Mouse (Mus musculus) midbrain, embryonic 16.5 days (tissue): Measurements from ENCODE around the gene Znfx1. TPM values are rescaled to one million over a fixed set of nuclear protein-coding genes. Genes with fewer than 3 reads are reported as not detected.

ENCODE experiments used
- ATAC-seq: fragments of 200-750 bp; cut with Nextera tagmentation; 2 replicates; pipeline ENCODE4 v1.8.0; 2017; ENCODE audit warnings: moderate TSS enrichment
- H3K27ac ChIP-seq: fragments of 300-500 bp; sonication (generic); 2 replicates; pipeline ENCODE4 v1.5.1; 2014; ENCODE audit warnings: mild to moderate bottlenecking, low read length, mixed read lengths
- H3K27me3 ChIP-seq: fragments of 300-500 bp; sonication (generic); 2 replicates; pipeline ENCODE4 v1.6.1; 2014; ENCODE audit warnings: low read depth, low read length, mixed read lengths; ENCODE audit not compliant: control insufficient read depth, insufficient read depth
- H3K36me3 ChIP-seq: fragments of 300-500 bp; sonication (generic); 2 replicates; pipeline ENCODE4 v1.6.1; 2014; ENCODE audit warnings: mild to moderate bottlenecking, low read length, moderate library complexity, mixed read lengths; ENCODE audit not compliant: control insufficient read depth, insufficient read depth
- H3K4me1 ChIP-seq: fragments of 300-500 bp; sonication (generic); 2 replicates; pipeline ENCODE4 v1.6.1; 2014; ENCODE audit warnings: mild to moderate bottlenecking, low read length, mixed read lengths; ENCODE audit not compliant: control insufficient read depth, insufficient read depth
- H3K4me2 ChIP-seq: fragments of 300-500 bp; sonication (generic); 2 replicates; pipeline ENCODE4 v1.6.1; 2014; ENCODE audit warnings: mild to moderate bottlenecking, low read length, mixed read lengths
- H3K4me3 ChIP-seq: fragments of 300-500 bp; sonication (generic); 2 replicates; pipeline ENCODE4 v1.5.1; 2014; ENCODE audit warnings: low read depth, mild to moderate bottlenecking, low read length, moderate library complexity, mixed read lengths
- H3K9ac ChIP-seq: fragments of 300-500 bp; sonication (generic); 2 replicates; pipeline ENCODE4 v1.6.1; 2014; ENCODE audit warnings: low read depth, low read length, mixed read lengths
- H3K9me3 ChIP-seq: fragments of 300-500 bp; sonication (generic); replicated peaks from 2 replicates; pipeline ENCODE4 v1.6.1; 2014; ENCODE audit warnings: mild to moderate bottlenecking, low read length, mixed read lengths; ENCODE audit not compliant: control insufficient read depth, poor library complexity, severe bottlenecking
- WGBS: fragments of 180-500 bp; shearing (Covaris S2); extraction: QIAGEN DNeasy Blood & Tissue Kit; methylation state at CpG from one replicate; pipeline ENCODE4 v1.1.7; 2014; 5-methylcytosine and 5-hydroxymethylcytosine counted together
- polyA plus RNA-seq: library from polyadenylated mRNA; unstranded; fragments of >200 nt; fragmentation: Nextera tagmentation; extraction: Ambion mirVana; gene quantifications from 2 replicates; pipeline ENCODE4 v1.2.1, GENCODE M21; 2015

Gene Znfx1
- polyA plus RNA-seq, 1 experiment from 2014 or later: 6.2 TPM

DNA sequence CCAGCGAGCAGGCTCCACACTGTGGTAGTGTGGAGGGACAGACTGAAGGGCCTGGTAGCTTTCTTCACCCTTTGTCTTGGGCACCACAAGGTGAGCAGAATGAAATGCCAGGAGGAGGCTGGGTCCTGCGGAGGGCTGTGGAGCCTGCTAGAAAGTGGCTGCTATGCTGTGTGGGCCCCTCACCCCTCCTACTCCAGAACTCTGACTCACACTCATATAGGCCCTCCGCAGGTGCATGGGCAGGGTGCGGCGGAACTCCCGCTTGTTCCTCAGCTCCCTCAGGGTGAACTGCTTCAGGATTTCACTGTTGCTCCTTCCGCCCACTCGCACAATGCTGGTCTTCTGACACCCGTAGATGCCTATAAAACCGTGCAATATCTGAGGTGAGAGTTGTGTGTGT, 14.6 kb downstream of the Znfx1 start:
- H3K9ac ChIP-seq: no peak overlapping the region
- H3K27me3 ChIP-seq: no peaks in the 10 kb centered on the region
- H3K9me3 ChIP-seq: no peaks in the 10 kb centered on the region
- ATAC-seq: no peak
- no peak overlapping the region for H3K4me2 ChIP-seq
- H3K36me3 ChIP-seq: peaks cover 67% of the 10 kb centered on the region
- peaks cover 3% of the 10 kb centered on the region for H3K4me1 ChIP-seq
- 94% methylated on average over 10 of the region's 10 CpGs for WGBS
- no peak overlapping the region for H3K4me3 ChIP-seq
- no peak overlapping the region for H3K27ac ChIP-seq

DNA sequence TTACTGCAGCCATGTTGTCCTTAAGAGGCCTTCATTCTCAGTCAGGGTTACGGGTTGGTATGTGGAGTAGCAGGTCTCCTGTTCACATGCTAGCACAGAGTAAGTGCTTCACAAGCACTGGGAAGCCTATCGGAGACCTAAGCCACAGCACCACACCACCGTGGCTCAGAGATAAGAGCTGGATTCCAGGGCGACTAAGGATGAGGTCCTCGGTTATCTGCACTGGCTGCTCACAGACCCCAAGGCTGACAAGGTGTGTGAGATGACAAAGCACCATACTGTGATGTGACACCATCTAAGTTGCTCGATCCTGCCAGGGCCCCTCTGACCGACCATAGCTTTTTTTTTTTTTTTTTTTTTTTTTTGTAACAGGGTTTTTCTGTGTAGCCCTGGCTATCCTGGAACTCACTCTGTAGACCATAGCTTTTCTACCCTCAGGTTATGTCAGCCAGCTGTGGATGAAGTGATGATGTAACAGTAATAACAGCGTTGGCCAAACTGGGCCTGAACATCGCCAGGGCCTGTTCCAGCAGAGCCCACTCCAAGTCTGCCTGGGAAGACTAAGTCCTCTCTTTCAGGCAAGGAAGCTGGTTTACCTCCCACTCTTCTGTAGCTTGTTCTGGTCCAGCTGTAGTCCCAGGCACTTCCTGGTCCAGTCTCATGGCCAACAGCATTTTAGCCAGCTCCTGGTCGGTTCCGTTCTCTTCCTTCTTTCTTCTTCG, 19.3 kb downstream of the Znfx1 start:
- no peak overlapping the region for H3K4me3 ChIP-seq
- H3K27ac ChIP-seq: no peak overlapping the region
- WGBS: 93% methylated on average over 12 of the region's 12 CpGs
- ATAC-seq: no peak
- H3K9ac ChIP-seq: no peak overlapping the region
- H3K4me1 ChIP-seq: no peaks in the 10 kb centered on the region
- H3K9me3 ChIP-seq: no peaks in the 10 kb centered on the region
- H3K36me3 ChIP-seq: peaks cover 78% of the 10 kb centered on the region
- H3K4me2 ChIP-seq: no peak overlapping the region
- no peaks in the 10 kb centered on the region for H3K27me3 ChIP-seq

DNA sequence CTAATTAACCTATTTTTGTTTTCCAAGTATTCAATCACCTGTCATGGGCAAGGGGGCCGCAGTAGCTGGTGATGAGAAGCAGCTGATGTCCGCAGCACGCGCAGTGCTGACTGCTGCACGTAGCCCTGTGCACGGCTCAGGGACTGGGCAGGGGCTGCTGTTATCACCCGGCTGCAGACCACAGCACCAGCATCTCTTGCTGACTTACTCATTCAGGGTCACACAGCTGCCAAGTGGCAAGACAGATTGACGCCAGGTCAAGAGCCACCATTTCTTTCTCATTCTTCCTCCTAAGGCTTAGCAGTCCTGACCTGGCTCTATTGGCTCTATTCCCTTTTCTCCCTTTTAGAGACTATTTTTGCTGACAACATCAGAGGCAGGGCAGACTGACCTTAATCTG, 23.4 kb downstream of the Znfx1 start:
- Histone ChIP-seq H3K27me3 (no peaks in the 10 kb centered on the region), H3K4me1 (no peaks in the 10 kb centered on the region), H3K27ac (no peak overlapping the region), H3K9me3 (no peaks in the 10 kb centered on the region), H3K36me3 (peaks cover 85% of the 10 kb centered on the region), H3K4me3 (no peak overlapping the region), H3K4me2 (no peak overlapping the region), H3K9ac (no peak overlapping the region)
- WGBS: 93% methylated on average over 8 of the region's 8 CpGs
- ATAC-seq: no peak

DNA sequence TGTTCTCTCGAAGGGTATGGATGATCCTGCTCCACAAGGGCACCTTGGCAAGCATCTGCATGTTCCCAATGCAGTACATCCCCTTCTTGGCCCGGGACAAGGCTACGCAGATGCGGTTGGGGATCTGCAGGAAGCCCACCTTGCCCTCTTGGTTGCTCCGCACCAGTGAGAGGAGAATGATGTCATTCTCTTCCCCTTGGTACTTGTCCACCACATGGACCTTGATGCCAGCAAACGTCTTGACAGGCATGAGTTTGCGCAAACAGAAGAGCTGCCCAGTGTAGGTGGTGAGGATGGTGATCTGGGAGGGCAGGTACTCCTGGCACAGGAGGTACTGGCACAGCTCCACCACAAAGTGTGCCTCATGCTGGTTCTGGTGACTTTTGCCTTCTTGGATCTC, 24.1 kb downstream of the Znfx1 start:
- no peak overlapping the region for H3K9ac ChIP-seq
- no peak for ATAC-seq
- no peaks in the 10 kb centered on the region for H3K9me3 ChIP-seq
- WGBS: 92% methylated on average over 7 of the region's 7 CpGs
- H3K36me3 ChIP-seq: peaks cover 85% of the 10 kb centered on the region
- no peaks in the 10 kb centered on the region for H3K27me3 ChIP-seq
- H3K4me3 ChIP-seq: no peak overlapping the region
- no peak overlapping the region for H3K4me2 ChIP-seq
- no peak overlapping the region for H3K27ac ChIP-seq
- H3K4me1 ChIP-seq: no peaks in the 10 kb centered on the region

DNA sequence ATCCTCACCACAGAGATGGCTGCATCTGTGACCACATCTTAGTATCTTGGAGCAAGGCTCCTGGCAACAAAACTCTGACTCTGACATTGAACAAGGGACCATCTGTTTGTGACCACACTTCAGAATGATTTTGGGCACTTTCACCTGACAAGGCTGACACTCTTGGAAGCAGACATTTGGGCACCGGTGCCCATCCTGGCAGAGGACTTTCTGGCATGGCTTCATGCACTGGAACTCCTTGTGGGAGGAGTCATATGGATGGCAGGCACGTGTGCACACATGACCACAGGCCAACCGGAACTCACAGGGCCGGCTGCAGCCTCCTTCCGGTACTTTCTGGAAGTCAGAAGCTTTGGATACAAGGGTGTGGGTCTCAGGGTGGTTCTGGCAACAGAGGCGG, 24.5 kb downstream of the Znfx1 start:
- Histone ChIP-seq H3K36me3 (peaks cover 86% of the 10 kb centered on the region), H3K4me2 (no peak overlapping the region), H3K4me1 (no peaks in the 10 kb centered on the region), H3K9me3 (no peaks in the 10 kb centered on the region), H3K27me3 (no peaks in the 10 kb centered on the region), H3K4me3 (no peak overlapping the region), H3K27ac (no peak overlapping the region), H3K9ac (no peak overlapping the region)
- 93% methylated on average over 6 of the region's 6 CpGs for WGBS
- no peak for ATAC-seq

DNA sequence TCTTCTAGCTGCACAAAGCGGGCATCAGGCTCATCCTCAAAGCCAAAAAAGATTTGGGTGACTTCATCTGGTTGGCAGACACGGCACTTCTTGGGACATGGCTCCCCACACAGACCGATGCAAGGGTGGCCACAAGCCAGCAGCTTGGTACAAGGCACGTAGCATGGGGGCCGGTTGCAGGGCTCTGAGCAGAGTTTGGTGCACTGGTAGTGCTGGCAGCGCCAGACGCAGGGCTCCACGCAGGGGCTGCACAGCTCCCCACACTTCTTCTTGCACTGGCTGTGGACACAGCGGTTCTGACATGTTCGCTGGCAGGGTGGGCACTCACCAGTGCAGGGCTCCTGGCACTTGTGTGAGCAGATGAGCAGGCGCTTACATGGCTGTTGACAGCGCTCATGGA, 25.1 kb downstream of the Znfx1 start:
- H3K4me2 ChIP-seq: no peak overlapping the region
- H3K36me3 ChIP-seq: peaks cover 83% of the 10 kb centered on the region
- H3K27ac ChIP-seq: no peak overlapping the region
- 96% methylated on average over 12 of the region's 12 CpGs for WGBS
- no peak overlapping the region for H3K4me3 ChIP-seq
- H3K9me3 ChIP-seq: no peaks in the 10 kb centered on the region
- no peak overlapping the region for H3K9ac ChIP-seq
- no peaks in the 10 kb centered on the region for H3K27me3 ChIP-seq
- no peaks in the 10 kb centered on the region for H3K4me1 ChIP-seq
- ATAC-seq: no peak

DNA sequence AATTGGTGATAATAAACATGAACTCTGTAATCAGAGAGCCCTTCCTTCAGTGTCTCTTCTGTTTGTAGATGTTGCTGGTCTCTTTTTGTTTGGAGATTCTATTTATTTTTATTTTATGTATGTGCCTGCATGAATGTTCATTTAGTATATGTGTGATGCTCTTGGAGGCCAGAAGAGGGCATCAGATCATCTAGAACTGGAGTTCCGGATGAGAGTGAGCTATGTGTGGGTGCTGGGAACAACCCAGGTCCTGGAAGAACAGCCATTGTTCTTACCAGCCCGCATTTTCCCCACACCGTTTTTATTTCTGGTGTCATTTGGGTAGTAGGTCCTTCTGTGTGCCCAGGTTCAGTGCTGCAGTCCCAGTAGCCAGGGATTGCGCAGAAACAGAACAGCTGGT, 32.3 kb downstream of the Znfx1 start:
- WGBS: 91% methylated on average over 4 of the region's 4 CpGs
- H3K36me3 ChIP-seq: peaks cover 70% of the 10 kb centered on the region

DNA sequence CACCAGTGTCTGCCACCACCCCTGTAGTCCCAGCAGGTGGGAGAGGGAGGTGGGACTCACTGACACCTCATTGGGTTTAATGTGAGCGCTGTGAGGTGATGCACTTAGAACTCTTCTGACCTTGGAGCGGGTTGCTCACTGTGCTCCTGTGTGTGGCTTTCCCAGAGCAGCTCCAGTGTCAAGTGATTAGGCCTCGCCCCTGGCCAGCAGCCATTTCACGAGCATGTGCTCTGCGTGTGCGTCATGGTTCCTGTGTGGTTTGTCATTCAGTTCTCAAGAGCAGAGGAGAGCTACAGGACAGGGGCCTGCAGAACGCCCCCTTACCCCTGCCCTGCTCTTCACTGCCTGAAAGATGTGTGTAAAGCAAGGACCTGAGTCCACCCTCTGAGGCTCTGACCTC, 34.3 kb downstream of the Znfx1 start:
- no peaks in the 10 kb centered on the region for H3K27me3 ChIP-seq
- no peak overlapping the region for H3K27ac ChIP-seq
- no peak overlapping the region for H3K4me2 ChIP-seq
- no peaks in the 10 kb centered on the region for H3K9me3 ChIP-seq
- no peak overlapping the region for H3K9ac ChIP-seq
- no peaks in the 10 kb centered on the region for H3K4me1 ChIP-seq
- no peak for ATAC-seq
- WGBS: 91% methylated on average over 7 of the region's 7 CpGs
- peaks cover 64% of the 10 kb centered on the region for H3K36me3 ChIP-seq
- H3K4me3 ChIP-seq: no peak overlapping the region

More for the DNA sequence above, 32.3 kb downstream of the Znfx1 start:
- H3K4me3 ChIP-seq: no peak overlapping the region
- ATAC-seq: no peak
- no peaks in the 10 kb centered on the region for H3K9me3 ChIP-seq
- H3K27ac ChIP-seq: no peak overlapping the region
- H3K4me1 ChIP-seq: no peaks in the 10 kb centered on the region
- no peak overlapping the region for H3K4me2 ChIP-seq
- no peaks in the 10 kb centered on the region for H3K27me3 ChIP-seq
- no peak overlapping the region for H3K9ac ChIP-seq

DNA sequence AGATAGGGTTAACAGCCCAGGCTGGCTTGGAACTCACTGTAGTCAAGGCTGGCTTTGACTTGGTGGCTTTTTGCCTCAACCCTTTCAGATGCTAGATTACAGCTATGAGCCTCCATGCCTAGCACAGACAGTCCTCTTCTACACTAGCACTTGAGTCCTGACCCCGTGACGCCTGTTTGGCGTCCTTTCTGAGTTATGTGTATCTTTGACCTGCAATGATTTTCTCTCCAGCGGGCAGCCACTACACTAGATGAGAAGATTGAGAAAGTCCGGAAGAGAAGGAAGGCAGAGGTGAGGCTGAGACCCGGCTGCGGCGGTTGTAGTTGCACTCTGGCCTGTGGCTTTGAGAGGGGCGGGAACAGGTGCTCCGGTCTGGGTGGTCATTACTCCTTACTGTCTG, 43.4 kb downstream of the Znfx1 start:
- H3K27me3 ChIP-seq: no peaks in the 10 kb centered on the region
- no peak overlapping the region for H3K4me3 ChIP-seq
- H3K27ac ChIP-seq: no peak overlapping the region
- H3K4me1 ChIP-seq: peaks cover 15% of the 10 kb centered on the region
- H3K36me3 ChIP-seq: peaks cover 31% of the 10 kb centered on the region
- H3K4me2 ChIP-seq: no peak overlapping the region
- ATAC-seq: no peak
- 96% methylated on average over 10 of the region's 10 CpGs for WGBS
- H3K9me3 ChIP-seq: no peaks in the 10 kb centered on the region
- no peak overlapping the region for H3K9ac ChIP-seq
